Mouse (Mus musculus) ZHBTc4 (cell line): ENCODE measurements at regions not wholly inside any gene's neighbourhood (a gene's known extent, or its start where the extent isn't known, plus 50 kb on each side); places are given as distances from the start of the nearest gene placed in this dataset.

Source experiments
- DNase-seq: peaks from one replicate; pipeline ENCODE4 v3.0.0-alpha.2; 2011; ENCODE audit warnings: low read depth, low spot score

- DNase-seq: peak; percentile 66
Measured at GRCm38 (mm10) chr10:111867538-111867937, 104.9 kb upstream of the Krr1 start.

DNA sequence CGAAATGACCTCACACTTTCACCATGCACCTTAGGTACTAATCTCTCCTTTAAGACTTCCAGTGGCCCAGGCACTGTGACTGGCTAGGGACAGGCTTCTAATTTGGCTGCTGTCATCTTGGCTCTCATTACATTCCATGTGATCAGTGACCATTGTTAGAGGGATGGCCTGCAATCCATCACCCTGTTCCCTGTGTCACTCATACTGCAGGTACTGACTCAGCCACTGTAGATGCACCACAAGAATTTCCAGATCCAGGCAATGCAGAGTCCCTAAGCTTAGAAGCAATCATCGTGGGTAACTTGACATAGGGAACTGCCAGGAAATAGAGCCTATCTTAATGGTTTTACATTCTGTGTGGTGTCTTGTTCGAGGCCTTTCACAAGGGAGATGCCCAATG is 92.1 kb upstream of the Krr1 start:
- no peak for DNase-seq

GRCm38 (mm10) chr10:111881339-111882211 is 90.9 kb upstream of the Krr1 start:
- DNase-seq: no peak

GRCm38 (mm10) chr10:111882521-111882920 is 89.9 kb upstream of the Krr1 start:
- no peak for DNase-seq

DNA sequence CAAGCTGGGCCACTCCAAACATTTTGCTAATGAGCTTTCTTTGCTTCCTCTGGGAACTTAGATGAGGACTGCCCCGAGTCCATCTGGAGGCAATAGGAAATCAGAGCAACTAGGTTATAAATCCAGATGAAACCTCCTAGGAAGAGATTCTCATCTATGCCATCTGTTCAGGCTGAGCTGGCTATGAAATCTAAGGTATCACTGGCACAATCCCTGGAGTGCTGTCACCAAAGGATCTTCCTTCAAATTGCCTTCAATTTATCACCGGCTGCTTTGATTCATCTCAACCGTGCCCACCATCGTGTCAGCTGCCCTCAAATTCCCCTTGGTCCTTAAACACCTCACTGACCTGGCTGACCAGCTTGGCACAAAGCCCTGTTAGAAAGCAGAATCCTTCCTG is 87.8 kb upstream of the Krr1 start:
- no peak for DNase-seq

GRCm38 (mm10) chr10:111889111-111889510 is 83.4 kb upstream of the Krr1 start:
- DNase-seq: no peak

DNA sequence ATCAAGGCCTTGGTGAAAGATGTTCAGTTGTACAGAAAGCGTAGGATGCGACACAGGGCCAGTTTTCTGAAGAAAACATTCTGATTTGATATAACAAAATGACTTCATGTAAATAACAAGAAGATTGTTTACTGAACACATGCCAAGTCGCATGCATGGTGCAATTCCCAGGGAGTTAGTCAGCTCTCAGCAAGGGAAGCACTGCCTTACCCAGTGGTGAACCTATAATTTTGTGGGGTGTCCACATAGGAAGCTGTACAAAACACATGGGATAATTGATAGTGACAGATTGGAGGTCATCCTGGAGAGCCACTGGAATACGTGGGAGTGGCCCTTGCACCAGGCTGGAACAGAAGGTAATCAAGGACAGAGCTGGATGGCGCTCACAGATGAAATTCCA is 79.0 kb upstream of the Krr1 start:
- no peak for DNase-seq

DNA sequence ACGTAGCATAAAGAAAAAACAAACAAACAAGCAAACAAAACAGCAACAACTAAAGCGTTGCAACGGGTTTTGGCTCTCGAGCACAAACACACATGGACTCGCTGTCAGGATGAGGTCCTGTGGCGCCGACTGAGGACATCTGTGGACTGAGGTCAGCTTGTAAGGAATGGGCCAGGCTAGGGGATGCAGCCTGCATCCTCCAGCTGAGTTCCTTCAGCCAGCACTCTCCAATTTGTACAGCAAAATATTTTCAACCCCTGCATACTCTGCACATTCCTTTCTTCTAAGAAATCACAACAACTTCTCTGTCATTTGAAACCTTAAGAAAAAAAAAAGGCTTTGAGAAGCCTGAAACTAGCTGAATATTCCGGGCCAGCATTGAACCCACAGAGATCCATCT is 78.5 kb upstream of the Krr1 start:
- DNase-seq: no peak

- DNase-seq: no peak
Measured at GRCm38 (mm10) chr10:111897361-111897760, 75.1 kb upstream of the Krr1 start.

DNA sequence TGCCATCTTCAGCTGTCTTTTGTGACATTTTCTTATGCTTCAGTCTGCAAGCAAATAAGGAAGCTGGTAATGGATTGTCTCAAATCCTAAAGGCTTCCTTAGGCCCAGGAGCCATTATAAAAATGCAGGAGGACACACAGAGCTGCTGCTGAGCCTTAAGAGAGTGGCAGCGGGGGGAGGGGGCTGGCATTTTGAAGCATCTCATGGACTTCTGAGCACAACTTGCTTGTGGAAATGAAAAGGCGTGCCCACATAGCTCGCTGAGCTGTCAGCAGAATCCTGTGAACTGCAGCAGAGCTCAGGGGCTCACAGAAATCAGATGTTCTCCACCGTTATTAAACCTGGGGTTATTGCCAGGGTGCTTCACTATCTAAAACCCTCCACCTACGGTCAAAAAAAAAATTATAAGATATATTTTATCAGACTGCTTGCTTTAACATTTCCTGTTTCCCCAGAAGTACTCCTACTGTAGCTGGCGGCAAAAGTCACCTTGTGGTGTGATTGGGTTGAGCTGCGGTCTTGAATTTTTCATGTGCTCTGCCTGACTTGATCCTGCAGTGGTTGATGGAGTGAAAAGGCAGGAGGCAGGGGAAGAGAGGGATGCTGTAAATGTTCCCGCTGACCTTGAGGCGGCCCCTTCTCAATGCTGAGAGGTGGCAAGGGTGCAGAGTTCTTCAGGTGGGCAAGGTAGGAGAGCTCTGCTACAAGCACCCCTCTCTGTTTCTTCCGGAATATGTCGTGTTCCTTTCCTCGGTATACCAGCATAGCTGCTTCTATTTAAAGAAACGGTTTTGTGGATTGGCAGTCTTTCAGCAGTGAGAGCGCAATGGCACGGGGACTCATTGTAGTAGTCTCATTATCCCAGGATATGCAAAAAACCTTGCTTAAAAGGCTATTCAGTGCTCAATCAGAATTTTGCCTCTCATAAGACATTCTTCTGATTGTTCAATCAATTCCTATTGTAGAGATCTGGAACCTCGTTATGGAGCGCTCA is 71.4 kb upstream of the Krr1 start:
- no peak for DNase-seq

DNA sequence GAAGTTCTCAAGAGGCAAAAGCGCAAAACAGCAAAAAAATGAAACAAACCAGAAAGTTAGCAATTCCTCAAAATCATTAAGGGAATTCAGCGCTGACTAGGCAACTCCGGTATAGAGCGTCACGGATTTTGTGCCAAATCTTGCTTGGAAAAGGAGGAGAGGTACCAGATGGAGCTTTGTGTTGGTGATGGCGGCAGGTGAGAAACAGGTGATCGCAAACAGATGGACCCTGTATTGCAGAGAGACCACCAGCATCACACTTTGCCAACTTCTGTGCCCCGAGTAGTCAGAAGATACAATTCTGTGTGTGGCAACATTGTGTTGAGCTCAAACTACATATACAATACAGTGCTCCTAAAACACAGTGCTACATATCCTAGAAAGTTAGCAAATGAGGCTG is 68.5 kb upstream of the Krr1 start:
- DNase-seq: no peak

DNA sequence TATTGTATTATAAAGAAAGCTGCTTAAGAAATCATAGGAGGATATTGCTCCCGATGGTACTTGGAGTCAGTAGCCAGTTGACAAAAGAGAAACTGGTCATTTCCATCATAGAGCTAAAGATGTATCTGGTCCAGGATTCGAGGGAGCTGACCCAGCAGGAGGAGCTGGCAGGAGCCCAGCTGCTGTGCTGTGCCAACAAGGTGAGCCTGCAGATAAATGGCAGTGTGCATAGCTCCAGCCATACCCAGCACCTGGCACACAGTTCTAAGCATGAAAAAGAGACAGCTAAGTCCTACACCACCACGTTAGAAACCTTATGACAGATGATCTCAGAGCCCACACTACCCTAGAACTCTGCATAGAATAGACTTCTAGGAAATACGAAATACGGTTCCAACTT is 64.6 kb upstream of the Krr1 start:
- DNase-seq: no peak

DNA sequence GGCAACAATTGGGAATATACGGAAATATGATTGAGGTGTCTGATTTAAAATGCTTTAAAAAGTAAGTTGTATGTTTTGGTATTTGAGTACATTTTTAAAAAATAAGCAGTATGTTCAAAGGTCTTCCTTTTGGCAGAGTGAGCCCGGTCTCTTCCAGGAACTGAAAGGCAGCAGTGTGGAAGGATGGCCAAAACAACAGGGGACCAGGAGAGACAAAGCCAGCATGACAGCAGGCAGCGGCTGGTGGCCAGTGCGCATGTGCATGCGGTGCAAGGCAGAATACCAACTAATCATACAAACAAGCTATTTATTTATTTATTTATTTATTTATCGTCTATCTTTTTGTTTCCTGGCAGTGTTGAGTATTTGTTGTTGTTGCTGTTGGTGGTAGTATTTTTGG is 59.9 kb upstream of the Krr1 start:
- no peak for DNase-seq

DNA sequence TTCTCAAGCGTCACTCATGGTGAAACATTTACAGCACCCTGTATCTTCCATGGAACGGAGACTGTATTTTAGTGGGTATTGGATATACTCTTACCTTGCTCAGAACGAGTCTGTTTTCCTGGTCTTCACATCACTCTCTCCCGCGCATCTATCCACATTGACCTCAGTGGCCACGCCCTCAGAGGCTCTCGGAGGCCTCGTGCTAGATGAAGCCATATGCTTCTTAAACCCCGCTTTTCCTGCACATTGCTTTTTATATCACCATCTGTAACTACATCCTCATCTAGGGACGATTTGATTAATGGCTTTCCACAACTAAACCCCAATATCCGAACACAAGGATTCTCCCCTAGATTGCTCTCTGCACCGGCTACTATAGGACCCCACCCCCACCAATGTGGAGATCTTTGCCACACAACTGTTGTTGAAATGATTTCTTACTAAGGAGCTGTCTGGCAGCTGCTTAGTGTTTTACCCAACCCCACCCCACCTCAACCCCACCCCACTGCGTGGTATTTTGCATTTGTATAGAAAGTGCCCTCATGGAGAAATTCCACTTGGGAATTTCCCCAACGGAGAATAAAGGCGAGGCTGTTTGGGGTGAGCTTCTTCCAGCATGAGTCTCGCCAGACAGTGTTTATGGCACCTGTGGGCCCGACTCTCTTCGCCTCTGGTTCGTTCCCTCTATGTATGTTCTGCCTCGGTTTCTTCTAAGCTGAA is 59.2 kb upstream of the Krr1 start:
- peak; percentile 87 for DNase-seq

- DNase-seq: peak; percentile 40
Measured at GRCm38 (mm10) chr10:111914231-111914630, 58.2 kb upstream of the Krr1 start.

- DNase-seq: no peak
Measured at GRCm38 (mm10) chr10:111918071-111918507, 54.4 kb upstream of the Krr1 start.

DNA sequence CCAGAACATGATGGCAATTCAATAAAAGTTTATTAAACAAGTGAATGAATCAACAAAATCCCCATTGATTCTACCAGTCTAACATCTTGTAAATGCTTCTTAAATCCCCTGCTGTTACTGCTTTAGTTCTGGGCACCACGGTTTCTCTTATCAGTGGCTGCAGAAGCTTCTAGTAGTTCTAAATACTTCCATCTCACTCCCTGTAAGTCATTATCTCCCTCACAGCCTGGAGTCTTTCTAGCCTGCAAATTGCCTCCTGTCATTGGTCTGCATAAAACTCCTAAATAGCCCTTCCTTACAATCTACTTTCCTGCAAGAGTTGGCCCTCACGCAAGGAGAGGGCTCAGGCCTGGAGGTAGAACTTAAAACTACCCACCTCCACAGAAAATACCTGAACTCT is 53.0 kb upstream of the Krr1 start:
- DNase-seq: no peak

GRCm38 (mm10) chr10:111921492-111921891 is 51.0 kb upstream of the Krr1 start:
- peak; percentile 8 for DNase-seq
